In the genomic region with DNA sequence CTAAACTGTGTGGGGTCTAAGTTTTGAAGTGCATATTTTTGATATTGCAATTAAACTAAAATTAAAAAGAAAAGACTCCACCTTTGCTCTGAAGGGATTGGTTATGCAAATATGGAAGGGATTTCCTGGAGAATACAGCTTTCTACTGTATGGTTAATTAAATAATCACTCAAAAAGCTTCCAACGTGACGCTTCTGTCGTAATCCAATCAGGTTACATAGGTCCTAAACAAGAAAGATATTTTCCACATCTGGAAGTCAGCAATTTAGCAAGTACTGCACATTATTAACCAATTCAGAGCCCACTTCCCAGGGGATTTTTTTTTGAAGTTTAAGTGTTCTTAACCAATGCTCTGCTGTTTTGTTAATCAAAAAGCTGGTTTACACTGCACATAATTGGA, we compare ENCODE assay signal across 9 mouse cellular contexts. TPM values are rescaled to one million over a fixed set of nuclear protein-coding genes. Genes with fewer than 3 reads are reported as not detected.
DNase-seq lines count a peak whose midpoint lies in the region; ATAC-seq and TF ChIP-seq lines count a peak whose summit lies in the region.
"Had no signal": no experiment of that assay in that cellular context is flagged by ENCODE, and none has a peak within 500 bp of the region (broad histone marks: within the 10 kb centered on the region; RNA-seq: fewer than 3 reads in every experiment).

No protein-coding gene starts in this region.

- H3K27me3 ChIP-seq in embryonic facial prominence, embryonic 12.5 days: no peaks in the 10 kb centered on the region
- H3K27me3 ChIP-seq in hindbrain, embryonic 16.5 days (replicated peaks; ENCODE audit: control insufficient read depth, insufficient read depth, low read length): no peaks in the 10 kb centered on the region
- H3K27me3 ChIP-seq in neural tube, embryonic 12.5 days (replicated peaks): no peaks in the 10 kb centered on the region

- H3K4me1 ChIP-seq in embryonic facial prominence, embryonic 12.5 days: peaks cover 8% of the 10 kb centered on the region; the same call in 1 of the 2 replicates
- peaks cover 7% of the 10 kb centered on the region; the same call in 1 of the 2 replicates for H3K4me1 ChIP-seq in hindbrain, embryonic 16.5 days (ENCODE audit: control insufficient read depth, insufficient read depth, low read depth, low read length)
- H3K4me1 ChIP-seq in neural tube, embryonic 12.5 days: peaks cover 24% of the 10 kb centered on the region

- H3K4me3 ChIP-seq in layer of hippocampus, adult 2 months: peak overlapping the region; percentile 93
- no peak overlapping the region for H3K4me3 ChIP-seq in embryonic facial prominence, embryonic 12.5 days
- no peak overlapping the region for H3K4me3 ChIP-seq in hindbrain, embryonic 16.5 days (ENCODE audit: low read length)
- H3K4me3 ChIP-seq in neural tube, embryonic 12.5 days: no peak overlapping the region

- peak overlapping the region; percentile 80; the same call in 1 of the 2 replicates for H3K4me2 ChIP-seq in embryonic facial prominence, embryonic 12.5 days (replicated peaks)
- H3K4me2 ChIP-seq in hindbrain, embryonic 16.5 days (ENCODE audit: low read length): peak overlapping the region; percentile 76
- peak overlapping the region; percentile 78; the same call in 1 of the 2 replicates for H3K4me2 ChIP-seq in neural tube, embryonic 12.5 days (replicated peaks)

- peak overlapping the region; percentile 100 for H3K27ac ChIP-seq in layer of hippocampus, adult 2 months
- H3K27ac ChIP-seq in embryonic facial prominence, embryonic 12.5 days: 0 out of 2 replicates have a peak overlapping the region, but pooled peaks have one; percentile 96
- H3K27ac ChIP-seq in hindbrain, embryonic 16.5 days (ENCODE audit: low read depth, low read length): peak overlapping the region; percentile 68; the same call in 1 of the 2 replicates
- no peak overlapping the region for H3K27ac ChIP-seq in neural tube, embryonic 12.5 days

- DNase-seq in layer of hippocampus, adult 2 months (ENCODE audit: low spot score in 2 of 2): no peak
- DNase-seq in layer of hippocampus, adult 9-11 months: no peak
- no peak for DNase-seq in left cerebral cortex, postnatal 10 days (ENCODE audit: extremely low spot score in 1 of 2, low spot score in 2 of 2)
- no peak for DNase-seq in adrenal gland, postnatal 36 days
- DNase-seq: lung, postnatal 36 days had no signal

- ATAC-seq in embryonic facial prominence, embryonic 12.5 days (ENCODE audit: insufficient number of reproducible peaks, insufficient read depth, low FRiP score, low TSS enrichment): no peak
- ATAC-seq in hindbrain, embryonic 16.5 days: no peak
- ATAC-seq in neural tube, embryonic 12.5 days (ENCODE audit: low FRiP score, low read depth): no peak
- ATAC-seq in megakaryocyte-erythroid progenitor cell, adult 5-6 weeks (replicated peaks; ENCODE audit: low FRiP score, low TSS enrichment, poor library complexity, severe bottlenecking): no peak

- no peaks in the 10 kb centered on the region for H3K36me3 ChIP-seq in embryonic facial prominence, embryonic 12.5 days
- H3K36me3 ChIP-seq in hindbrain, embryonic 16.5 days (ENCODE audit: control insufficient read depth, insufficient read depth, low read length): no peaks in the 10 kb centered on the region
- H3K36me3 ChIP-seq in neural tube, embryonic 12.5 days: no peaks in the 10 kb centered on the region

- no peak overlapping the region for H3K9ac ChIP-seq in embryonic facial prominence, embryonic 12.5 days
- H3K9ac ChIP-seq in hindbrain, embryonic 16.5 days (ENCODE audit: low read depth, low read length): no peak overlapping the region
- no peak overlapping the region for H3K9ac ChIP-seq in neural tube, embryonic 12.5 days

- WGBS in embryonic facial prominence, embryonic 12.5 days: 4% methylated on average over 3 of the region's 3 CpGs
- WGBS in hindbrain, embryonic 16.5 days: 29% methylated on average over 3 of the region's 3 CpGs
- 17% methylated on average over 3 of the region's 3 CpGs for WGBS in neural tube, embryonic 12.5 days

- intact Hi-C loops in left cerebral cortex, postnatal 10 days (cut with DNase I): loop anchor here (2.0 to 10.0 kb wide), 3 partner anchors 641 to 1331 kb away; no protein-coding TSS in a partner anchor

- no peak for TF ChIP-seq CTCF in layer of hippocampus, adult 2 months (conservative IDR thresholded peaks at IDR 0.05)

- H3K9me3 ChIP-seq in embryonic facial prominence, embryonic 12.5 days: no peaks in the 10 kb centered on the region
- no peaks in the 10 kb centered on the region for H3K9me3 ChIP-seq in hindbrain, embryonic 16.5 days (ENCODE audit: control insufficient read depth, low read length)
- no peaks in the 10 kb centered on the region for H3K9me3 ChIP-seq in neural tube, embryonic 12.5 days

RNA-seq across cellular contexts. Expression of a gene that starts 3.3 kb away (rescaled TPM):
- total RNA-seq in layer of hippocampus, adult 2 months (2021): 100 to 1,000 TPM; 430 to 443 TPM
- 47.4 and 49.3 TPM in 2 replicates for polyA plus RNA-seq in embryonic facial prominence, embryonic 12.5 days (2016; fragmentation: Nextera tagmentation; extraction: Ambion mirVana)
- 30.3 and 36.8 TPM in 2 replicates for polyA plus RNA-seq in hindbrain, embryonic 16.5 days (2015; fragmentation: Nextera tagmentation; extraction: Ambion mirVana)
- 55.6 and 58.7 TPM in 2 replicates for polyA plus RNA-seq in neural tube, embryonic 12.5 days (2016; fragmentation: Nextera tagmentation; extraction: Ambion mirVana)
- total RNA-seq in megakaryocyte-erythroid progenitor cell, adult 5-6 weeks (2014; fragmentation: Nextera tagmentation): 118 and 125 TPM in 2 replicates
- total RNA-seq in megakaryocyte-erythroid progenitor cell, adult 5-6 weeks (2017): 113 and 119 TPM in 2 replicates
- 100 to 1,000 TPM; 220 to 259 TPM for total RNA-seq in left cerebral cortex, postnatal 10 days (2021)
- 100 to 1,000 TPM; 173 to 184 TPM for total RNA-seq in adrenal gland, postnatal 36 days (2021)
